Mouse (Mus musculus): ENCODE data around the gene Gm13288.
"Not testable (repeated sequence)": the region's sequence is repeated elsewhere in the genome, so short reads cannot be mapped to it uniquely, and the experiment has no call there.

DNA sequence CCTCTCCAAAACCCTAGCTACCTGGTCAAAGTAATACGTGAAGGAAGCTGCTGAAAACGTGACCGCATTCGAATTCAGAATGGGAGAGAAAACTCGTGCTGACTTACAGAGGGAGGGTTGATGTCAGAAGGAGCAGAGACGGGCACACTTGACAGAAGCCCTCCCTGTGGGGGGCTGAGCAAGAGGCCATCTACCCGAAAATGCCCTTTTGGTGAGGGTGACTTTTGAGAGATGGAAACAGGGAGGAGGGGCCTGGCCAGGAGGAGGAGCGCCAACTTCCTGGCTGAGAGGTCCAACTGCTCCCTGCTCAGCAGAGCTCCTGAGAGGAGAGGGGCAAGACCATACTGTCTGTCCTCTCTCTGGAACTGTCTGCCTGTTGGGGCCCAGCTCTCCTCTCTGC is at the start of gene Gm13288:
- not testable (repeated sequence) for TF ChIP-seq CTCF, EP300 (IDR thresholded peaks at IDR 0.05)
